Mouse (Mus musculus): ENCODE measurements around the gene Asic5. TPM values are rescaled to one million over a fixed set of nuclear protein-coding genes. Genes with fewer than 3 reads are reported as not detected.
A peak's percentile ranks its signal among the peaks of the same experiment; 100 is the strongest.

Gene Asic5
- total and polyA plus RNA-seq, 2 experiments from 2014 or later = not detected

- H3K9me3 ChIP-seq (ENCODE audit: low read length) = no peaks in the 10 kb centered on the region
- no peak overlapping the region for H3K27ac ChIP-seq (ENCODE audit: low read depth, low read length)
- 0 out of 2 replicates have a peak, but pooled peaks cover 4% of the 10 kb centered on the region for H3K4me1 ChIP-seq (ENCODE audit: insufficient read depth)
- H3K4me3 ChIP-seq (ENCODE audit: low read depth, low read length) = no peak overlapping the region
- no peak overlapping the region for H3K4me2 ChIP-seq (ENCODE audit: low read depth)
- peak; percentile 54; the same call in 1 of the 2 replicates for ATAC-seq
- H3K27me3 ChIP-seq (ENCODE audit: insufficient read depth, low read length) = no peaks in the 10 kb centered on the region
- DNase-seq = peak; percentile 79
- TF ChIP-seq CTCF (IDR thresholded peaks at IDR 0.05; ENCODE audit: low read depth) = peak; percentile 80
- H3K9ac ChIP-seq = no peak overlapping the region
- WGBS = 23% methylated on average over 8 of the region's 8 CpGs
- H3K36me3 ChIP-seq (ENCODE audit: insufficient read depth) = peaks cover 25% of the 10 kb centered on the region; the same call in 1 of the 2 replicates
Measured at GRCm38 (mm10) chr3:82047100-82047753, 65.1 kb downstream of the Asic5 start.

GRCm38 (mm10) chr3:82048078-82048477 lies 66.0 kb downstream of the Asic5 start:
- H3K4me2 ChIP-seq (ENCODE audit: low read depth) = no peak overlapping the region
- DNase-seq (no peak), ATAC-seq (no peak)
- no peak overlapping the region for H3K27ac ChIP-seq (ENCODE audit: low read depth, low read length)
- no peak for TF ChIP-seq CTCF (IDR thresholded peaks at IDR 0.05; ENCODE audit: low read depth)
- peaks cover 23% of the 10 kb centered on the region; the same call in 1 of the 2 replicates for H3K36me3 ChIP-seq (ENCODE audit: insufficient read depth)
- no peak overlapping the region for H3K9ac ChIP-seq
- H3K4me1 ChIP-seq (ENCODE audit: insufficient read depth) = 0 out of 2 replicates have a peak, but pooled peaks cover 4% of the 10 kb centered on the region
- H3K9me3 ChIP-seq (ENCODE audit: low read length) = no peaks in the 10 kb centered on the region
- WGBS = 48% methylated on average over 4 of the region's 4 CpGs
- H3K4me3 ChIP-seq (ENCODE audit: low read depth, low read length) = no peak overlapping the region
- no peaks in the 10 kb centered on the region for H3K27me3 ChIP-seq (ENCODE audit: insufficient read depth, low read length)

GRCm38 (mm10) chr3:82048681-82049080 lies 66.6 kb downstream of the Asic5 start:
- Histone ChIP-seq H3K4me1 (ENCODE audit: insufficient read depth) (0 out of 2 replicates have a peak, but pooled peaks cover 4% of the 10 kb centered on the region), H3K4me3 (ENCODE audit: low read depth, low read length) (no peak overlapping the region), H3K4me2 (ENCODE audit: low read depth) (no peak overlapping the region), H3K27ac (ENCODE audit: low read depth, low read length) (no peak overlapping the region), H3K9me3 (ENCODE audit: low read length) (no peaks in the 10 kb centered on the region), H3K27me3 (ENCODE audit: insufficient read depth, low read length) (no peaks in the 10 kb centered on the region), H3K9ac (no peak overlapping the region), H3K36me3 (ENCODE audit: insufficient read depth) (peaks cover 18% of the 10 kb centered on the region; the same call in 1 of the 2 replicates)
- ATAC-seq (no peak), DNase-seq (no peak)
- 48% methylated on average over 7 of the region's 7 CpGs for WGBS
- no peak for TF ChIP-seq CTCF (IDR thresholded peaks at IDR 0.05; ENCODE audit: low read depth)

- no peak overlapping the region for H3K4me3 ChIP-seq (ENCODE audit: low read depth, low read length)
- H3K27ac ChIP-seq (ENCODE audit: low read depth, low read length) = no peak overlapping the region
- peak; percentile 87 for ATAC-seq
Measured at GRCm38 (mm10) chr3:82051468-82051867, 69.4 kb downstream of the Asic5 start.

GRCm38 (mm10) chr3:82052029-82052428 lies 69.9 kb downstream of the Asic5 start:
- 35% methylated on average over 2 of the region's 2 CpGs for WGBS
- Histone ChIP-seq H3K9me3 (ENCODE audit: low read length) (no peaks in the 10 kb centered on the region), H3K4me3 (ENCODE audit: low read depth, low read length) (no peak overlapping the region), H3K9ac (no peak overlapping the region), H3K27ac (ENCODE audit: low read depth, low read length) (no peak overlapping the region; the same call in 1 of the 2 replicates), H3K27me3 (ENCODE audit: insufficient read depth, low read length) (no peaks in the 10 kb centered on the region), H3K4me1 (ENCODE audit: insufficient read depth) (0 out of 2 replicates have a peak, but pooled peaks cover 4% of the 10 kb centered on the region), H3K4me2 (ENCODE audit: low read depth) (no peak overlapping the region), H3K36me3 (ENCODE audit: insufficient read depth) (no peaks in the 10 kb centered on the region; the same call in 1 of the 2 replicates)
- DNase-seq (no peak), ATAC-seq (peak; percentile 52)
- no peak for TF ChIP-seq CTCF (IDR thresholded peaks at IDR 0.05; ENCODE audit: low read depth)

More at GRCm38 (mm10) chr3:82051468-82051867, 69.4 kb downstream of the Asic5 start:
- no peak overlapping the region for H3K4me2 ChIP-seq (ENCODE audit: low read depth)
- H3K36me3 ChIP-seq (ENCODE audit: insufficient read depth) = peaks cover 2% of the 10 kb centered on the region; the same call in 1 of the 2 replicates
- no peaks in the 10 kb centered on the region for H3K27me3 ChIP-seq (ENCODE audit: insufficient read depth, low read length)
- no peak for TF ChIP-seq CTCF (IDR thresholded peaks at IDR 0.05; ENCODE audit: low read depth)
- no peaks in the 10 kb centered on the region for H3K9me3 ChIP-seq (ENCODE audit: low read length)
- H3K4me1 ChIP-seq (ENCODE audit: insufficient read depth) = 0 out of 2 replicates have a peak, but pooled peaks cover 4% of the 10 kb centered on the region
- DNase-seq = peak; percentile 58
- no peak overlapping the region for H3K9ac ChIP-seq

- no peak overlapping the region for H3K9ac ChIP-seq
- no peak overlapping the region for H3K4me2 ChIP-seq (ENCODE audit: low read depth)
- no peaks in the 10 kb centered on the region for H3K27me3 ChIP-seq (ENCODE audit: insufficient read depth, low read length)
- no peaks in the 10 kb centered on the region for H3K4me1 ChIP-seq (ENCODE audit: insufficient read depth)
- H3K4me3 ChIP-seq (ENCODE audit: low read depth, low read length) = no peak overlapping the region
- no peaks in the 10 kb centered on the region; the same call in none of the 2 replicates for H3K36me3 ChIP-seq (ENCODE audit: insufficient read depth)
- H3K27ac ChIP-seq (ENCODE audit: low read depth, low read length) = no peak overlapping the region
- TF ChIP-seq CTCF (IDR thresholded peaks at IDR 0.05; ENCODE audit: low read depth) = no peak
- H3K9me3 ChIP-seq (ENCODE audit: low read length) = no peaks in the 10 kb centered on the region
- 73% methylated on average over 5 of the region's 5 CpGs for WGBS
- DNase-seq (no peak), ATAC-seq (no peak)
Measured at GRCm38 (mm10) chr3:82054283-82054974, 72.3 kb downstream of the Asic5 start.

GRCm38 (mm10) chr3:82057201-82057600 lies 75.1 kb downstream of the Asic5 start:
- Histone ChIP-seq H3K4me3 (ENCODE audit: low read depth, low read length) (no peak overlapping the region), H3K4me2 (ENCODE audit: low read depth) (no peak overlapping the region), H3K36me3 (ENCODE audit: insufficient read depth) (no peaks in the 10 kb centered on the region; the same call in none of the 2 replicates), H3K27me3 (ENCODE audit: insufficient read depth, low read length) (no peaks in the 10 kb centered on the region), H3K9ac (no peak overlapping the region), H3K27ac (ENCODE audit: low read depth, low read length) (no peak overlapping the region), H3K4me1 (ENCODE audit: insufficient read depth) (no peaks in the 10 kb centered on the region), H3K9me3 (ENCODE audit: low read length) (no peaks in the 10 kb centered on the region)
- ATAC-seq (no peak; the same call in 1 of the 2 replicates), DNase-seq (no peak)
- TF ChIP-seq CTCF (IDR thresholded peaks at IDR 0.05; ENCODE audit: low read depth) = no peak
- 48% methylated on average over 5 of the region's 5 CpGs for WGBS

Data from forebrain, postnatal 0 days (tissue).